ENCODE assay signal across 10 mouse cellular contexts in the genomic region with DNA sequence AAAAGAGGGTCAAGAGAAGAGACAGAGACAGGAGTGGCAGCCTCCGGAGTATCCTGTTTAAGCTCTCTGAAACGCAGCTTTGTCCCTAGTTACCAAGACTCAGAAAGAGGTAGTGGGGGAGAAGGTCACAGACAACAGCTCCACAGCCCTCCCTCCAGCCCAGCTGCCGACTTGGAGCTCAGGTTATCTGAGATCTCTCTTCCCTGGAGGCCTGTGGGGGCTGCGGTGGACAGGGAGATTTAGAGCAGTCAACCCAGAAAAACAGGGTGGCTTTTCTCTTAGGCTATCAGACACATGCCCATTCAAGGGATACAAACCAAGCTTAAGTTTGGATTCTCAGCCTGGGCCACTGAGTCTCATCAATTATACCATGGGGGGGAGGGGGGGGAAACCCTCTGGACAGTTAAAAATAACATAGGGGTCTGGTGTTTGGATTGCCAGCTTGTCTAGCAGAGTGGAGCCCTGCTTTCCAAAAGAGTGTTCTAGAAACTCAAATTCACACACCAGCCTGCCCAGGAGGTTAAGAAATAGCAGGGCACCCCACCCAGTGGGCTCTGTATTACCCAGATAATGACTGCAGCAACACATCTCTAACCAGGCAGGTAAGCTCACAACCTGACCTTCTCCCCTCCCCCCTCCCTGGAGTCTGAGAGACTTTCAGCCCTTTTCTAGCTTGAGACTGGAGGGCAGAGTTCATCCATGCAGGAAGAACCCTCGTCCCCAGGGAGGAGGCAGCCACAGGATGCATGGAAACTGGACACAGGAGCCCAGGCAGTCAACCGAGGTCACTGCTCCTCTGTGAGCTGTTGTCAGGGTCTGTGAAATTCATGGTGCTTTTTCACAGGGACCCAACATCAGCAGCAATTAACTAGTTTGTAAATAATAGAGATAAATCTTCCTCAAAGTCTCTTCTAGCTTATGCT. TPM values are rescaled to one million over a fixed set of nuclear protein-coding genes. Genes with fewer than 3 reads are reported as not detected.
DNase-seq lines count a peak whose midpoint lies in the region; ATAC-seq lines count a peak whose summit lies in the region.
"Had no signal": no experiment of that assay in that cellular context is flagged by ENCODE, and none has a peak within 500 bp of the region (broad histone marks: within the 10 kb centered on the region; RNA-seq: fewer than 3 reads in every experiment).

No protein-coding gene starts in this region.

- no peak overlapping the region for H3K4me3 ChIP-seq in brown adipose tissue, adult 24 weeks (ENCODE audit: insufficient read depth, low read depth, low read length)
- no peak overlapping the region for H3K4me3 ChIP-seq in intestine, embryonic 15.5 days (replicated peaks)
- H3K4me3 ChIP-seq in forebrain, embryonic 13.5 days = no peak overlapping the region
- no peak overlapping the region for H3K4me3 ChIP-seq in forebrain, embryonic 12.5 days (replicated peaks)
- H3K4me3 ChIP-seq: limb, embryonic 15.5 days; myocyte had no signal

- no peak overlapping the region for H3K9ac ChIP-seq in intestine, embryonic 15.5 days
- H3K9ac ChIP-seq in forebrain, embryonic 13.5 days = no peak overlapping the region
- no peak overlapping the region for H3K9ac ChIP-seq in forebrain, embryonic 12.5 days
- H3K9ac ChIP-seq: limb, embryonic 15.5 days had no signal

- peak overlapping the region; percentile 81 for H3K27ac ChIP-seq in brown adipose tissue, adult 24 weeks (replicated peaks; ENCODE audit: low read depth, low read length)
- no peak overlapping the region for H3K27ac ChIP-seq in intestine, embryonic 15.5 days
- H3K27ac ChIP-seq in forebrain, embryonic 13.5 days = no peak overlapping the region
- no peak overlapping the region for H3K27ac ChIP-seq in forebrain, embryonic 12.5 days
- H3K27ac ChIP-seq: limb, embryonic 15.5 days had no signal

- H3K4me1 ChIP-seq in brown adipose tissue, adult 24 weeks (ENCODE audit: control insufficient read depth, insufficient read depth, insufficient read length, low read length) = peaks cover 18% of the 10 kb centered on the region
- peaks cover 8% of the 10 kb centered on the region for H3K4me1 ChIP-seq in intestine, embryonic 15.5 days (replicated peaks)
- no peaks in the 10 kb centered on the region for H3K4me1 ChIP-seq in forebrain, embryonic 13.5 days
- peaks cover 12% of the 10 kb centered on the region for H3K4me1 ChIP-seq in forebrain, embryonic 12.5 days

- peak; percentile 83 for ATAC-seq in intestine, embryonic 15.5 days
- ATAC-seq in forebrain, embryonic 13.5 days = no peak
- ATAC-seq in forebrain, embryonic 12.5 days (ENCODE audit: low FRiP score) = no peak

- H3K4me2 ChIP-seq in intestine, embryonic 15.5 days (replicated peaks) = no peak overlapping the region; the same call in 1 of the 2 replicates
- H3K4me2 ChIP-seq in forebrain, embryonic 13.5 days = no peak overlapping the region
- no peak overlapping the region for H3K4me2 ChIP-seq in forebrain, embryonic 12.5 days
- H3K4me2 ChIP-seq: limb, embryonic 15.5 days had no signal

- whole genome bisulfite sequencing in intestine, embryonic 15.5 days = 11% methylated on average over 6 of the region's 6 CpGs
- 51% methylated on average over 6 of the region's 6 CpGs for WGBS in forebrain, embryonic 13.5 days
- WGBS in forebrain, embryonic 12.5 days = 43% methylated on average over 6 of the region's 6 CpGs

- no peaks in the 10 kb centered on the region for H3K36me3 ChIP-seq in intestine, embryonic 15.5 days
- H3K36me3 ChIP-seq in forebrain, embryonic 13.5 days (ENCODE audit: poor library complexity, severe bottlenecking) = no peaks in the 10 kb centered on the region
- no peaks in the 10 kb centered on the region for H3K36me3 ChIP-seq in forebrain, embryonic 12.5 days (replicated peaks)
- H3K36me3 ChIP-seq: limb, embryonic 15.5 days had no signal

- H3K9me3 ChIP-seq in intestine, embryonic 15.5 days = no peaks in the 10 kb centered on the region
- no peaks in the 10 kb centered on the region for H3K9me3 ChIP-seq in forebrain, embryonic 13.5 days (replicated peaks)
- H3K9me3 ChIP-seq in forebrain, embryonic 12.5 days = no peaks in the 10 kb centered on the region
- H3K9me3 ChIP-seq: limb, embryonic 15.5 days had no signal

- DNase-seq in MN1 (ENCODE audit: low spot score) (peak; percentile 28), liver (peak; percentile 33)
- no peak for DNase-seq in ovary, postnatal 14 days (ENCODE audit: low spot score)
- DNase-seq in thymus, postnatal 14 days = no peak

- H3K27me3 ChIP-seq in intestine, embryonic 15.5 days (replicated peaks) = no peaks in the 10 kb centered on the region
- no peaks in the 10 kb centered on the region for H3K27me3 ChIP-seq in forebrain, embryonic 13.5 days
- H3K27me3 ChIP-seq in forebrain, embryonic 12.5 days = 0 out of 2 replicates have a peak, but pooled peaks cover 4% of the 10 kb centered on the region
- H3K27me3 ChIP-seq: limb, embryonic 15.5 days had no signal

RNA-seq across cellular contexts. Expression of a gene that starts 20.7 kb away (rescaled TPM):
- 5.8 and 10.9 TPM in 2 replicates for polyA plus RNA-seq in brown adipose tissue, adult 24 weeks (2012; ENCODE audit: insufficient read depth, insufficient read length, missing spikeins)
- 8.6 TPM in 2 replicates for polyA plus RNA-seq in intestine, embryonic 15.5 days (2015; fragmentation: Nextera tagmentation; extraction: Ambion mirVana)
- polyA plus RNA-seq in forebrain, embryonic 13.5 days (2015; fragmentation: Nextera tagmentation; extraction: Ambion mirVana) = 7.9 and 9.0 TPM in 2 replicates
- polyA plus RNA-seq in forebrain, embryonic 12.5 days (2016; fragmentation: Nextera tagmentation; extraction: Ambion mirVana) = 7.5 and 7.7 TPM in 2 replicates

RNA-seq across cellular contexts. Expression of a gene that starts 53.5 kb away (rescaled TPM):
- 17.8 and 19.6 TPM in 2 replicates for polyA plus RNA-seq in brown adipose tissue, adult 24 weeks (2012; ENCODE audit: insufficient read depth, insufficient read length, missing spikeins)
- 26.1 and 27.3 TPM in 2 replicates for polyA plus RNA-seq in intestine, embryonic 15.5 days (2015; fragmentation: Nextera tagmentation; extraction: Ambion mirVana)
- 34.7 and 37.2 TPM in 2 replicates for polyA plus RNA-seq in forebrain, embryonic 13.5 days (2015; fragmentation: Nextera tagmentation; extraction: Ambion mirVana)
- 26.4 and 33.1 TPM in 2 replicates for polyA plus RNA-seq in forebrain, embryonic 12.5 days (2016; fragmentation: Nextera tagmentation; extraction: Ambion mirVana)

Comparison
In these comparisons a context has a peak if more than half of its experiments do, and no peak if none do; other contexts are left out.
1. DNase-seq: peak in MN1 (single experiment) and liver (single experiment); none in ovary, postnatal 14 days (single experiment) and thymus, postnatal 14 days (single experiment).